ENCODE assay signal across 23 mouse cellular contexts in genomic region chrX:139815201-139815600, GRCm38 (mm10). TPM values are rescaled to one million over a fixed set of nuclear protein-coding genes. Genes with fewer than 3 reads are reported as not detected.
DNase-seq lines count a peak whose midpoint lies in the region; ATAC-seq and TF ChIP-seq lines count a peak whose summit lies in the region.
"Had no signal": no experiment of that assay in that cellular context is flagged by ENCODE, and none has a peak within 500 bp of the region (broad histone marks: within the 10 kb centered on the region; RNA-seq: fewer than 3 reads in every experiment).

No protein-coding gene starts in this region.

- no peak for TF ChIP-seq RAD21 in MEL (IDR thresholded peaks at IDR 0.05; ENCODE audit: low read depth, low read length)

- H3K27ac ChIP-seq in MEL (ENCODE audit: control insufficient read depth, low read depth, low read length): peak overlapping the region; percentile 87
- 0 out of 2 replicates have a peak overlapping the region, but pooled peaks have one; percentile 13 for H3K27ac ChIP-seq in kidney, embryonic 15.5 days
- H3K27ac ChIP-seq in liver, embryonic 12.5 days: no peak overlapping the region
- H3K27ac ChIP-seq: embryonic facial prominence, embryonic 13.5 days; forebrain, embryonic 12.5 days; heart, embryonic 10.5 days; hindbrain, embryonic 13.5 days had no signal

- H3K36me3 ChIP-seq in MEL (ENCODE audit: control insufficient read depth in 1 of 2, insufficient read depth in 2 of 2, low read length in 2 of 2): peaks cover 0 to 57% of the 10 kb centered on the region in 2 experiments; a peak in 2 of 4 replicates
- H3K36me3 ChIP-seq in kidney, embryonic 15.5 days: no peaks in the 10 kb centered on the region
- no peaks in the 10 kb centered on the region for H3K36me3 ChIP-seq in liver, embryonic 12.5 days
- H3K36me3 ChIP-seq: embryonic facial prominence, embryonic 13.5 days; forebrain, embryonic 12.5 days; heart, embryonic 10.5 days; hindbrain, embryonic 13.5 days had no signal

- 48% methylated on average over 5 of the region's 5 CpGs for WGBS in kidney, embryonic 15.5 days
- WGBS in liver, embryonic 12.5 days (ENCODE audit: insufficient replicate concordance): 63% methylated on average over 5 of the region's 5 CpGs

- no peak overlapping the region for H3K4me3 ChIP-seq in MEL (ENCODE audit: control insufficient read depth in 1 of 2, insufficient read depth in 1 of 2, low read depth in 2 of 2, low read length in 2 of 2)
- H3K4me3 ChIP-seq in kidney, embryonic 15.5 days (replicated peaks): no peak overlapping the region
- no peak overlapping the region for H3K4me3 ChIP-seq in liver, embryonic 12.5 days
- H3K4me3 ChIP-seq: embryonic facial prominence, embryonic 13.5 days; forebrain, embryonic 12.5 days; heart, embryonic 10.5 days; hindbrain, embryonic 13.5 days had no signal

- no peak for TF ChIP-seq POLR2A in MEL (IDR thresholded peaks at IDR 0.05; ENCODE audit: control insufficient read depth in 1 of 2, insufficient read depth in 1 of 2, low read depth in 1 of 2, low read length in 2 of 2, poor library complexity in 1 of 2)

- no peak overlapping the region for H3K9ac ChIP-seq in MEL (ENCODE audit: control insufficient read depth, low read depth, low read length, poor library complexity, severe bottlenecking)
- no peak overlapping the region for H3K9ac ChIP-seq in kidney, embryonic 15.5 days
- H3K9ac ChIP-seq in liver, embryonic 12.5 days: no peak overlapping the region
- H3K9ac ChIP-seq: embryonic facial prominence, embryonic 13.5 days; forebrain, embryonic 12.5 days; hindbrain, embryonic 13.5 days had no signal

- no peak for TF ChIP-seq CTCF in MEL (IDR thresholded peaks at IDR 0.05 in 2 of 3, conservative IDR thresholded peaks at IDR 0.05 in 1 of 3; ENCODE audit: control insufficient read depth in 1 of 3, insufficient read depth in 1 of 3, low read depth in 2 of 3, low read length in 3 of 3, poor library complexity in 1 of 3, severe bottlenecking in 1 of 3)

- H3K79me2 ChIP-seq in MEL (ENCODE audit: control insufficient read depth, insufficient read depth, low read length, poor library complexity): no peaks in the 10 kb centered on the region

- peaks cover 28 to 52% of the 10 kb centered on the region in 2 experiments for H3K4me1 ChIP-seq in MEL (ENCODE audit: control insufficient read depth in 1 of 2, insufficient read depth in 2 of 2, low read length in 2 of 2)
- no peaks in the 10 kb centered on the region for H3K4me1 ChIP-seq in kidney, embryonic 15.5 days
- peaks cover 38% of the 10 kb centered on the region for H3K4me1 ChIP-seq in liver, embryonic 12.5 days
- H3K4me1 ChIP-seq: embryonic facial prominence, embryonic 13.5 days; forebrain, embryonic 12.5 days; heart, embryonic 10.5 days; hindbrain, embryonic 13.5 days had no signal

- no peaks in the 10 kb centered on the region for H3K27me3 ChIP-seq in MEL (ENCODE audit: control insufficient read depth in 1 of 2, insufficient read depth in 2 of 2, low read length in 2 of 2)
- H3K27me3 ChIP-seq in kidney, embryonic 15.5 days: peaks cover 48% of the 10 kb centered on the region
- no peaks in the 10 kb centered on the region; the same call in 1 of the 2 replicates for H3K27me3 ChIP-seq in liver, embryonic 12.5 days (replicated peaks)
- H3K27me3 ChIP-seq: CH12.LX had no signal

- no peak overlapping the region for H3K4me2 ChIP-seq in kidney, embryonic 15.5 days
- H3K4me2 ChIP-seq in liver, embryonic 12.5 days: no peak overlapping the region
- H3K4me2 ChIP-seq: embryonic facial prominence, embryonic 13.5 days; forebrain, embryonic 12.5 days; hindbrain, embryonic 13.5 days had no signal

- no peak for TF ChIP-seq EP300 in MEL (IDR thresholded peaks at IDR 0.05; ENCODE audit: low read depth in 1 of 2, low read length in 2 of 2)

- ATAC-seq in kidney, embryonic 15.5 days (replicated peaks; ENCODE audit: low FRiP score): peak; percentile 62; the same call in 1 of the 2 replicates
- no peak for ATAC-seq in liver, embryonic 12.5 days
- ATAC-seq in megakaryocyte progenitor cell, adult 5-6 weeks (replicated peaks; ENCODE audit: poor library complexity): no peak
- ATAC-seq: forebrain, embryonic 16.5 days had no signal

- no peak for DNase-seq in MEL (ENCODE audit: low read depth, low spot score)
- peak; percentile 32 for DNase-seq in kidney, adult 18-20 months
- DNase-seq in kidney, postnatal 14 days: peak; percentile 63
- no peak for DNase-seq in spleen, postnatal 14 days (ENCODE audit: low spot score in 2 of 2)
- DNase-seq: adrenal gland, postnatal 10 days; cerebellum, adult 11 months; cerebellum, adult 8-10 months; cerebellum, postnatal 14 days; gastrocnemius, postnatal 10 days; heart, adult 18-20 months; heart, postnatal 10 days had no signal

- H3K9me3 ChIP-seq in MEL (replicated peaks; ENCODE audit: insufficient read depth, low read length): no peaks in the 10 kb centered on the region
- H3K9me3 ChIP-seq in kidney, embryonic 15.5 days (replicated peaks): no peaks in the 10 kb centered on the region
- H3K9me3 ChIP-seq in liver, embryonic 12.5 days (replicated peaks): no peaks in the 10 kb centered on the region
- H3K9me3 ChIP-seq: embryonic facial prominence, embryonic 13.5 days; forebrain, embryonic 12.5 days; heart, embryonic 10.5 days; hindbrain, embryonic 13.5 days had no signal

TF ChIP-seq in MEL, 35 proteins besides CTCF, POLR2A, EP300 and RAD21:
- TF ChIP-seq RCOR1 (IDR thresholded peaks at IDR 0.05; ENCODE audit: low read depth, low read length) (no peak), MEF2A (IDR thresholded peaks at IDR 0.05; ENCODE audit: extremely low read depth, insufficient replicate concordance, low read depth, low read length, poor library complexity, severe bottlenecking) (no peak), JUND (IDR thresholded peaks at IDR 0.05; ENCODE audit: low read depth, low read length) (no peak), TCF12 (IDR thresholded peaks at IDR 0.05; ENCODE audit: low read depth, low read length) (no peak), SIN3A (IDR thresholded peaks at IDR 0.05; ENCODE audit: low read length) (no peak), MYB (IDR thresholded peaks at IDR 0.05; ENCODE audit: low read depth, low read length) (no peak), ETS1 (IDR thresholded peaks at IDR 0.05; ENCODE audit: low read depth, low read length) (no peak), NELFE (IDR thresholded peaks at IDR 0.05; ENCODE audit: low read depth, low read length) (no peak), TBP (IDR thresholded peaks at IDR 0.05; ENCODE audit: low read depth, low read length) (no peak), E2F4 (IDR thresholded peaks at IDR 0.05; ENCODE audit: borderline replicate concordance, low read depth, low read length) (no peak), HCFC1 (IDR thresholded peaks at IDR 0.05; ENCODE audit: low read depth, low read length) (no peak), MAFK (IDR thresholded peaks at IDR 0.05; ENCODE audit: borderline replicate concordance, low read depth, low read length) (no peak)
TF ChIP-seq in MEL: peak in this region for 0.

RNA-seq across cellular contexts. Expression of gene Cldn2, which starts 14.6 kb away (rescaled TPM):
- not detected in 2 replicates for total RNA-seq in MEL (2012; rRNA removed)
- not detected for polyA plus RNA-seq in MEL (2012; ENCODE audit: insufficient read depth in 1 of 2, insufficient read length in 2 of 2, low read depth in 1 of 2, low replicate concordance in 2 of 2, missing spikeins in 1 of 2)
- 31.2 and 31.6 TPM in 2 replicates for polyA plus RNA-seq in kidney, embryonic 15.5 days (2015; fragmentation: Nextera tagmentation; extraction: Ambion mirVana)
- 0.08 and 0.11 TPM in 2 replicates for polyA plus RNA-seq in liver, embryonic 12.5 days (2016; fragmentation: Nextera tagmentation; extraction: Ambion mirVana)
- not detected in 2 replicates for total RNA-seq in megakaryocyte progenitor cell, adult 5-6 weeks (2015)
- total RNA-seq in megakaryocyte progenitor cell, adult 5-6 weeks (2017): not detected in 2 replicates
- total RNA-seq: CH12.LX; heart, adult 18-20 months; hematopoietic stem cell, adult 5-6 weeks had no signal
- polyA plus RNA-seq: embryonic facial prominence, embryonic 13.5 days; heart, embryonic 14.5 days had no signal

RNA-seq across cellular contexts. Expression of gene Ripply1, which starts 33.0 kb away (rescaled TPM):
- total RNA-seq in MEL (2012; rRNA removed): not detected in 2 replicates
- not detected for polyA plus RNA-seq in MEL (2012; ENCODE audit: insufficient read depth in 1 of 2, insufficient read length in 2 of 2, low read depth in 1 of 2, low replicate concordance in 2 of 2, missing spikeins in 1 of 2)
- 0.42 TPM in 1 of 2 replicates, not detected in the other for polyA plus RNA-seq in kidney, embryonic 15.5 days (2015; fragmentation: Nextera tagmentation; extraction: Ambion mirVana)
- polyA plus RNA-seq in liver, embryonic 12.5 days (2016; fragmentation: Nextera tagmentation; extraction: Ambion mirVana): not detected in 2 replicates
- total RNA-seq in megakaryocyte progenitor cell, adult 5-6 weeks (2015): not detected in 2 replicates
- not detected in 2 replicates for total RNA-seq in megakaryocyte progenitor cell, adult 5-6 weeks (2017)
- total RNA-seq: adrenal gland, postnatal 10 days; CH12.LX; heart, adult 18-20 months; heart, postnatal 10 days; hematopoietic stem cell, adult 5-6 weeks had no signal
- polyA plus RNA-seq: cortical plate, adult 2 months; embryonic facial prominence, embryonic 13.5 days; forebrain, embryonic 12.5 days; forebrain, embryonic 16.5 days; heart, embryonic 10.5 days; heart, embryonic 14.5 days; hindbrain, embryonic 13.5 days had no signal

RNA-seq across cellular contexts. Expression of gene Morc4, which starts 56.3 kb away (rescaled TPM):
- 4.2 and 4.6 TPM in 2 replicates for total RNA-seq in MEL (2012; rRNA removed)
- 100 to 1,000 TPM in 1 of 2 experiments, 10 to 100 TPM in 1; 20.4 to 221 TPM for polyA plus RNA-seq in MEL (2012; ENCODE audit: insufficient read depth in 1 of 2, insufficient read length in 2 of 2, low read depth in 1 of 2, low replicate concordance in 2 of 2, missing spikeins in 1 of 2)
- polyA plus RNA-seq in kidney, embryonic 15.5 days (2015; fragmentation: Nextera tagmentation; extraction: Ambion mirVana): 12.7 and 13.8 TPM in 2 replicates
- polyA plus RNA-seq in liver, embryonic 12.5 days (2016; fragmentation: Nextera tagmentation; extraction: Ambion mirVana): 16.2 and 17.0 TPM in 2 replicates
- 0.51 and 1.8 TPM in 2 replicates for total RNA-seq in megakaryocyte progenitor cell, adult 5-6 weeks (2015)
- 0.92 and 1.7 TPM in 2 replicates for total RNA-seq in megakaryocyte progenitor cell, adult 5-6 weeks (2017)
- total RNA-seq: CH12.LX had no signal

Comparison
In these comparisons a context has a peak if more than half of its experiments do, and no peak if none do; other contexts are left out.
1. DNase-seq: peak in kidney, adult 18-20 months (single experiment) and kidney, postnatal 14 days (single experiment); none in MEL (single experiment) and spleen, postnatal 14 days (0 of 2).
2. RNA of gene Cldn2, which starts 14.6 kb away (polyA plus RNA-seq): 31.2 to 31.6 TPM in kidney, embryonic 15.5 days; 0.08 to 0.11 TPM in liver, embryonic 12.5 days and not detected in MEL; every median in the first group is over 10 times any median in the second.